21 mouse cellular contexts compared by ENCODE assay signal in the genomic region with DNA sequence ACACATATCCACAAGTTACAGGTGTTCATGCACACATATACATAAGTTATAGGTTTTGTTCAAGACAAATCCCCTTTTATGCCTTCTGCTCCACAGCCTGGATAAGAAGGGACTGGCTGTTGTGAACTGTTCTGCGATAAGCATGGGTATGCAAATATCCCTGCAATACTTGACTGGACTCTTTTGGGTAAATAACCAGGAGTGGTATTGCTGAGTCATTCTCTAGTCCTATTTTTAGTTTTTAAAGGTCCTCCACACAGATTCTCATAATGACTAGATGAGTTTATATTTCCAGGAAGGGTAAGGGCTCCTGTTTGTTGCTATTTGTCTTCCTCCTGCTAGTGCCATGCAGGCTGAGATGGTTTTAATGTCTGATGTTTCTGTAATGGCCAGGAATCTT. TPM values are rescaled to one million over a fixed set of nuclear protein-coding genes. Genes with fewer than 3 reads are reported as not detected.
DNase-seq lines count a peak whose midpoint lies in the region; ATAC-seq and TF ChIP-seq lines count a peak whose summit lies in the region.
"Had no signal": no experiment of that assay in that cellular context is flagged by ENCODE, and none has a peak within 500 bp of the region (broad histone marks: within the 10 kb centered on the region; RNA-seq: fewer than 3 reads in every experiment).

No protein-coding gene starts in this region.

- 83% methylated on average over 1 of the region's 1 CpGs for WGBS in heart, embryonic 10.5 days
- WGBS in liver, postnatal 0 days (ENCODE audit: insufficient replicate concordance): 39% methylated on average over 1 of the region's 1 CpGs

- H3K27ac ChIP-seq in heart, embryonic 10.5 days: peak overlapping the region; percentile 76; the same call in 1 of the 2 replicates
- H3K27ac ChIP-seq in liver, postnatal 0 days (ENCODE audit: low read depth): peak overlapping the region; percentile 82; the same call in 1 of the 2 replicates
- H3K27ac ChIP-seq: forebrain, embryonic 10.5 days; hindbrain, embryonic 15.5 days; limb, embryonic 15.5 days; midbrain, embryonic 12.5 days had no signal

- no peak for DNase-seq in heart, embryonic 10.5 days (ENCODE audit: low spot score)
- no peak for DNase-seq in heart, postnatal 14 days
- no peak for DNase-seq in liver, postnatal 0 days
- no peak for DNase-seq in liver
- peak; percentile 25 for DNase-seq in NIH3T3 (ENCODE audit: low read depth)
- DNase-seq in left cerebral cortex, postnatal 4 days: no peak
- no peak for DNase-seq in adipocyte (ENCODE audit: low spot score)
- DNase-seq: adrenal gland, postnatal 25 days; cerebellum, adult 11-12 months; cerebellum, postnatal 25 days; forebrain, postnatal 0 days; heart, postnatal 10 days; lung, embryonic 14.5 days; thymus, postnatal 36 days had no signal

- H3K4me3 ChIP-seq in heart, embryonic 10.5 days: no peak overlapping the region
- no peak overlapping the region for H3K4me3 ChIP-seq in liver, postnatal 0 days (ENCODE audit: low read depth, low read length)
- H3K4me3 ChIP-seq: forebrain, embryonic 10.5 days; hindbrain, embryonic 15.5 days; limb, embryonic 15.5 days; midbrain, embryonic 12.5 days had no signal

- peaks cover 65% of the 10 kb centered on the region for H3K4me1 ChIP-seq in heart, embryonic 10.5 days
- H3K4me1 ChIP-seq in liver, postnatal 0 days (ENCODE audit: insufficient read depth): peaks cover 35% of the 10 kb centered on the region

- no peak for ATAC-seq in liver, postnatal 0 days
- ATAC-seq: forebrain, postnatal 0 days; intestine, embryonic 16.5 days had no signal

- intact Hi-C loops in heart, postnatal 14 days (cut with DNase I): no loop called here
- intact Hi-C loops in left cerebral cortex, postnatal 4 days (cut with DNase I): no loop called here

- H3K9me3 ChIP-seq in heart, embryonic 10.5 days: no peaks in the 10 kb centered on the region
- no peaks in the 10 kb centered on the region for H3K9me3 ChIP-seq in liver, postnatal 0 days (ENCODE audit: low read length)
- H3K9me3 ChIP-seq: forebrain, embryonic 10.5 days; hindbrain, embryonic 15.5 days; limb, embryonic 15.5 days; midbrain, embryonic 12.5 days had no signal

- TF ChIP-seq CTCF in liver, postnatal 0 days (IDR thresholded peaks at IDR 0.05; ENCODE audit: low read depth): no peak

- no peak overlapping the region for H3K9ac ChIP-seq in liver, postnatal 0 days (replicated peaks)
- H3K9ac ChIP-seq: forebrain, postnatal 0 days; hindbrain, embryonic 15.5 days; limb, embryonic 15.5 days; lung, embryonic 14.5 days; midbrain, embryonic 12.5 days had no signal

- no peaks in the 10 kb centered on the region for H3K36me3 ChIP-seq in heart, embryonic 10.5 days
- H3K36me3 ChIP-seq in liver, postnatal 0 days (replicated peaks; ENCODE audit: insufficient read depth, low read length): no peaks in the 10 kb centered on the region
- H3K36me3 ChIP-seq: forebrain, embryonic 10.5 days; hindbrain, embryonic 15.5 days; limb, embryonic 15.5 days; midbrain, embryonic 12.5 days had no signal

- no peak for TF ChIP-seq EP300 in liver, postnatal 0 days (IDR thresholded peaks at IDR 0.05; ENCODE audit: low read depth)

- H3K4me2 ChIP-seq in liver, postnatal 0 days (ENCODE audit: low read depth, low read length): no peak overlapping the region
- H3K4me2 ChIP-seq: hindbrain, embryonic 15.5 days; limb, embryonic 15.5 days; lung, embryonic 14.5 days; midbrain, embryonic 12.5 days had no signal

- peaks cover 21% of the 10 kb centered on the region; the same call in 1 of the 2 replicates for H3K27me3 ChIP-seq in heart, embryonic 10.5 days (ENCODE audit: insufficient read depth, poor library complexity, severe bottlenecking)
- H3K27me3 ChIP-seq in liver, postnatal 0 days (ENCODE audit: insufficient read depth, low read length): no peaks in the 10 kb centered on the region
- H3K27me3 ChIP-seq: hindbrain, embryonic 15.5 days; limb, embryonic 15.5 days; midbrain, embryonic 12.5 days had no signal

RNA-seq across cellular contexts. Expression of a gene that starts 14.1 kb away (rescaled TPM):
- polyA plus RNA-seq in heart, embryonic 10.5 days (2016; fragmentation: Nextera tagmentation; extraction: Ambion mirVana): 8.0 and 8.1 TPM in 2 replicates
- 10 to 100 TPM; 20.3 to 23.0 TPM for total RNA-seq in heart, postnatal 14 days (2021)
- polyA plus RNA-seq in liver, postnatal 0 days (2015; fragmentation: Nextera tagmentation; extraction: Ambion mirVana): 6.4 and 8.3 TPM in 2 replicates
- 10 to 100 TPM; 75.5 to 76.4 TPM for total RNA-seq in left cerebral cortex, postnatal 4 days (2021)
- total RNA-seq: monocyte, adult 5-6 weeks had no signal

RNA-seq across cellular contexts. Expression of a gene that starts 27.9 kb away (rescaled TPM):
- polyA plus RNA-seq in heart, embryonic 10.5 days (2016; fragmentation: Nextera tagmentation; extraction: Ambion mirVana): 0.33 and 0.43 TPM in 2 replicates
- not detected for total RNA-seq in heart, postnatal 14 days (2021)
- 0.14 TPM in 1 of 2 replicates, not detected in the other for polyA plus RNA-seq in liver, postnatal 0 days (2015; fragmentation: Nextera tagmentation; extraction: Ambion mirVana)
- total RNA-seq in left cerebral cortex, postnatal 4 days (2021): under 1 TPM in 1 of 2 experiments, not detected in 1; 0.18 TPM
- total RNA-seq: adrenal gland, postnatal 25 days; left cerebral cortex, postnatal 14 days; monocyte, adult 5-6 weeks had no signal
- polyA plus RNA-seq: lung, embryonic 14.5 days; midbrain, embryonic 12.5 days had no signal

RNA-seq across cellular contexts. Expression of a gene that starts 39.2 kb away (rescaled TPM):
- polyA plus RNA-seq in heart, embryonic 10.5 days (2016; fragmentation: Nextera tagmentation; extraction: Ambion mirVana): 0.87 and 1.1 TPM in 2 replicates
- total RNA-seq in heart, postnatal 14 days (2021): under 1 TPM; 0.62 to 0.71 TPM
- 18.8 and 19.3 TPM in 2 replicates for polyA plus RNA-seq in liver, postnatal 0 days (2015; fragmentation: Nextera tagmentation; extraction: Ambion mirVana)
- total RNA-seq in left cerebral cortex, postnatal 4 days (2021): 1 to 10 TPM; 1.1 to 2.0 TPM
- polyA plus RNA-seq: forebrain, embryonic 10.5 days; lung, embryonic 14.5 days had no signal
